Mouse (Mus musculus) lung, postnatal 0 days (tissue): ENCODE data around the gene Olfr1411.

Experiments used
- CTCF ChIP-seq: IDR thresholded peaks from 2 replicates; pipeline ENCODE4 v1.5.1; 2016; ENCODE audit warnings: antibody characterized with exemption, mild to moderate bottlenecking
- EP300 ChIP-seq: IDR thresholded peaks from 2 replicates; pipeline ENCODE4 v1.6.1; 2016; ENCODE audit warnings: antibody characterized with exemption, mild to moderate bottlenecking, control low read depth

- TF ChIP-seq CTCF (no peak), EP300 (no peak)
Observed at GRCm38 (mm10) chr1:92613175-92613574, 19.0 kb downstream of the Olfr1411 start.
